Mouse (Mus musculus) brain, embryonic 14.5 days (tissue): ENCODE measurements at regions not wholly inside any gene's neighbourhood (a gene's known extent, or its start where the extent isn't known, plus 50 kb on each side); places are given as distances from the start of the nearest gene placed in this dataset.

Experiments
- DNase-seq: peaks from one replicate; pipeline ENCODE4 v3.0.0-alpha.2; 2011; ENCODE audit warnings: low read depth
- CTCF ChIP-seq: fragments of 200-500 bp; IDR thresholded peaks from 2 replicates; pipeline ENCODE4 v1.5.1; 2012; ENCODE audit warnings: inconsistent platforms, mild to moderate bottlenecking, moderate library complexity, borderline replicate concordance; ENCODE audit not compliant: insufficient read depth, insufficient read length; ENCODE audit errors: extremely low read depth
- POLR2A ChIP-seq: fragments of 200-500 bp; IDR thresholded peaks from 2 replicates; pipeline ENCODE4 v1.6.1; 2012; ENCODE audit warnings: mild to moderate bottlenecking, inconsistent platforms, borderline replicate concordance; ENCODE audit not compliant: poor library complexity, insufficient read depth, insufficient read length, severe bottlenecking; ENCODE audit errors: extremely low read depth

- no peak for TF ChIP-seq CTCF
- TF ChIP-seq POLR2A, result no peak
- DNase-seq, result no peak
Measured at GRCm38 (mm10) chr3:104343096-104343495, 122.9 kb upstream of the Magi3 start.

- DNase-seq, result peak; percentile 90
Measured at GRCm38 (mm10) chr3:104342220-104342619, 122.0 kb upstream of the Magi3 start.

GRCm38 (mm10) chr3:104340331-104340730 lies 120.2 kb upstream of the Magi3 start:
- TF ChIP-seq POLR2A, result no peak
- no peak for TF ChIP-seq CTCF
- DNase-seq, result no peak

More at GRCm38 (mm10) chr3:104342220-104342619, 122.0 kb upstream of the Magi3 start:
- TF ChIP-seq POLR2A, result no peak
- no peak for TF ChIP-seq CTCF

- TF ChIP-seq POLR2A (no peak), CTCF (no peak)
- peak; percentile 86 for DNase-seq
Measured at GRCm38 (mm10) chr3:104336867-104337266, 116.7 kb upstream of the Magi3 start.

- DNase-seq, result peak; percentile 79
- TF ChIP-seq CTCF, result no peak
- no peak for TF ChIP-seq POLR2A
Measured at GRCm38 (mm10) chr3:104336308-104336707, 116.1 kb upstream of the Magi3 start.

GRCm38 (mm10) chr3:104334760-104335159 lies 114.6 kb upstream of the Magi3 start:
- no peak for TF ChIP-seq CTCF
- no peak for TF ChIP-seq POLR2A
- DNase-seq, result no peak

GRCm38 (mm10) chr3:104333345-104333744 lies 113.2 kb upstream of the Magi3 start:
- no peak for TF ChIP-seq CTCF
- no peak for TF ChIP-seq POLR2A

GRCm38 (mm10) chr3:104330646-104331045 lies 110.5 kb upstream of the Magi3 start:
- no peak for DNase-seq
- no peak for TF ChIP-seq CTCF
- no peak for TF ChIP-seq POLR2A

More at GRCm38 (mm10) chr3:104333345-104333744, 113.2 kb upstream of the Magi3 start:
- DNase-seq, result no peak

GRCm38 (mm10) chr3:104327829-104328228 lies 107.7 kb upstream of the Magi3 start:
- TF ChIP-seq POLR2A (no peak), CTCF (no peak)
- DNase-seq, result no peak

- DNase-seq, result no peak
- TF ChIP-seq POLR2A (no peak), CTCF (no peak)
Measured at GRCm38 (mm10) chr3:104327034-104327729, 107.0 kb upstream of the Magi3 start.

- no peak for DNase-seq
- no peak for TF ChIP-seq POLR2A
- TF ChIP-seq CTCF, result no peak
Measured at GRCm38 (mm10) chr3:104322591-104322990, 102.4 kb upstream of the Magi3 start.

GRCm38 (mm10) chr3:104320404-104320803 lies 100.2 kb upstream of the Magi3 start:
- no peak for TF ChIP-seq CTCF
- DNase-seq, result peak; percentile 47
